Mouse (Mus musculus): ENCODE measurements at regions not wholly inside any gene's neighbourhood (a gene's known extent, or its start where the extent isn't known, plus 50 kb on each side); places are given as distances from the start of the nearest gene placed in this dataset.
A peak's percentile ranks its signal among the peaks of the same experiment; 100 is the strongest.

- Histone ChIP-seq H3K27me3 (ENCODE audit: control insufficient read depth, insufficient read depth, low read length) (no peaks in the 10 kb centered on the region), H3K9me3 (ENCODE audit: control insufficient read depth, low read length) (no peaks in the 10 kb centered on the region), H3K36me3 (ENCODE audit: control insufficient read depth, insufficient read depth, low read length) (no peaks in the 10 kb centered on the region), H3K27ac (ENCODE audit: low read depth, low read length) (no peak overlapping the region), H3K4me3 (ENCODE audit: low read depth, low read length) (no peak overlapping the region), H3K4me1 (ENCODE audit: control insufficient read depth, insufficient read depth, low read length) (no peaks in the 10 kb centered on the region), H3K9ac (ENCODE audit: low read length) (no peak overlapping the region), H3K4me2 (no peak overlapping the region)
- 84% methylated on average over 3 of the region's 3 CpGs for WGBS
- no peak for ATAC-seq (ENCODE audit: low FRiP score)
- no peak for DNase-seq (ENCODE audit: low spot score, missing footprints)
Observed at GRCm38 (mm10) chr9:83707361-83707760, 98.7 kb downstream of the Elovl4 start.

GRCm38 (mm10) chr9:83706071-83706470, 100.0 kb downstream of the Elovl4 start:
- no peak overlapping the region for H3K4me2 ChIP-seq
- H3K4me1 ChIP-seq (ENCODE audit: control insufficient read depth, insufficient read depth, low read length), result no peaks in the 10 kb centered on the region
- no peak overlapping the region for H3K9ac ChIP-seq (ENCODE audit: low read length)
- H3K36me3 ChIP-seq (ENCODE audit: control insufficient read depth, insufficient read depth, low read length), result no peaks in the 10 kb centered on the region
- no peak for DNase-seq (ENCODE audit: low spot score, missing footprints)
- H3K27me3 ChIP-seq (ENCODE audit: control insufficient read depth, insufficient read depth, low read length), result no peaks in the 10 kb centered on the region
- ATAC-seq (ENCODE audit: low FRiP score), result no peak
- 92% methylated on average over 6 of the region's 6 CpGs for WGBS
- no peak overlapping the region for H3K27ac ChIP-seq (ENCODE audit: low read depth, low read length)
- no peak overlapping the region for H3K4me3 ChIP-seq (ENCODE audit: low read depth, low read length)
- no peaks in the 10 kb centered on the region for H3K9me3 ChIP-seq (ENCODE audit: control insufficient read depth, low read length)

DNA sequence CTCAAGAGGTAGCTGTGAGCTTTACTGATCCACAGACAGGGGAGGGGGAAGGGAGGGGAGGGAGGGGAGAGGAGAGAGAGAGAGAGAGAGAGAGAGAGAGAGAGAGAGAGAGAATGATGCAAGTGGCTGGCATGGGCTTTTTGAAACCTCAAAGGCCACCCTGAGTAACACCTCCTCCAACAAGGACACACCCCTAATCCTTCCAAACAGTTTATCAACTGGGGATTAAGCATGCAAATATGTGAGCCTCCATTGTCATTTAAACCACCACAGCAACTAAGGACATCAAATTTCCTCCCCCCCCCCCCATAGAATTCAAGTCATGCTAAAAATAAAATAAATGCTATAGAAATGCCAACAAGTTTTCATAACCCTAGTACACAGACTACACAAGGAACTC, 101.9 kb downstream of the Elovl4 start:
- ATAC-seq (ENCODE audit: low FRiP score) (no peak), DNase-seq (ENCODE audit: low spot score, missing footprints) (no peak)
- Histone ChIP-seq H3K27me3 (ENCODE audit: control insufficient read depth, insufficient read depth, low read length) (no peaks in the 10 kb centered on the region), H3K4me2 (no peak overlapping the region), H3K4me1 (ENCODE audit: control insufficient read depth, insufficient read depth, low read length) (no peaks in the 10 kb centered on the region), H3K9ac (ENCODE audit: low read length) (no peak overlapping the region), H3K9me3 (ENCODE audit: control insufficient read depth, low read length) (no peaks in the 10 kb centered on the region), H3K27ac (ENCODE audit: low read depth, low read length) (no peak overlapping the region), H3K36me3 (ENCODE audit: control insufficient read depth, insufficient read depth, low read length) (no peaks in the 10 kb centered on the region), H3K4me3 (ENCODE audit: low read depth, low read length) (no peak overlapping the region)

- H3K27me3 ChIP-seq (ENCODE audit: control insufficient read depth, insufficient read depth, low read length), result no peaks in the 10 kb centered on the region
- no peaks in the 10 kb centered on the region for H3K4me1 ChIP-seq (ENCODE audit: control insufficient read depth, insufficient read depth, low read length)
- 89% methylated on average over 7 of the region's 7 CpGs for WGBS
- no peak overlapping the region for H3K27ac ChIP-seq (ENCODE audit: low read depth, low read length)
- DNase-seq (ENCODE audit: low spot score, missing footprints) (no peak), ATAC-seq (ENCODE audit: low FRiP score) (no peak)
- H3K4me3 ChIP-seq (ENCODE audit: low read depth, low read length), result no peak overlapping the region
- H3K36me3 ChIP-seq (ENCODE audit: control insufficient read depth, insufficient read depth, low read length), result no peaks in the 10 kb centered on the region
- no peak overlapping the region for H3K9ac ChIP-seq (ENCODE audit: low read length)
- H3K9me3 ChIP-seq (ENCODE audit: control insufficient read depth, low read length), result no peaks in the 10 kb centered on the region
- no peak overlapping the region for H3K4me2 ChIP-seq
Observed at GRCm38 (mm10) chr9:83700916-83701315, 105.2 kb downstream of the Elovl4 start.

DNA sequence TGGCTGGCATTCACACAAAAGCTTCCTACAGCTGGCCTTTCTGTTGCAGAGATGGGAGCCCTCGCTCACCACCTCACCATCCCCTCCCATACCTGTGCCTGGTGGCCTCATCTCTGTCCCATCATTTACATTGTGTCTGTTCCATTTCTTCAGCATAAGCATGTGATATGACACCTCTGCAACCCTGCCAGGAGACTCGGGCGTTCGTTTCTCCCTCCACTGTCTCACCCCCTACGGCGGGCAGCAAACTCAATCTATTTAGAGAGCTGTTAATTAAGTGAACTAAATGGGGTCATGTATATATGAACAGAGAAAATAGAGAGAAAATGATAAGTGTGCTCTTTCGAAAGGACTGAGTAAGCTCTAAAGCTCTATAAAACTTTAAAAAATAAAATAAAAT, 106.0 kb downstream of the Elovl4 start:
- 90% methylated on average over 7 of the region's 7 CpGs for WGBS
- no peak for DNase-seq (ENCODE audit: low spot score, missing footprints)

GRCm38 (mm10) chr9:83691332-83692198, 114.5 kb downstream of the Elovl4 start:
- H3K9ac ChIP-seq (ENCODE audit: low read length), result 0 out of 2 replicates have a peak overlapping the region, but pooled peaks have one; percentile 21
- ATAC-seq (ENCODE audit: low FRiP score), result peak; percentile 92

More for the DNA sequence above, 106.0 kb downstream of the Elovl4 start:
- no peaks in the 10 kb centered on the region for H3K36me3 ChIP-seq (ENCODE audit: control insufficient read depth, insufficient read depth, low read length)
- H3K4me3 ChIP-seq (ENCODE audit: low read depth, low read length), result no peak overlapping the region
- no peaks in the 10 kb centered on the region for H3K27me3 ChIP-seq (ENCODE audit: control insufficient read depth, insufficient read depth, low read length)
- no peak overlapping the region for H3K27ac ChIP-seq (ENCODE audit: low read depth, low read length)
- no peak for ATAC-seq (ENCODE audit: low FRiP score)
- no peaks in the 10 kb centered on the region for H3K4me1 ChIP-seq (ENCODE audit: control insufficient read depth, insufficient read depth, low read length)
- no peak overlapping the region for H3K4me2 ChIP-seq
- H3K9ac ChIP-seq (ENCODE audit: low read length), result no peak overlapping the region
- H3K9me3 ChIP-seq (ENCODE audit: control insufficient read depth, low read length), result no peaks in the 10 kb centered on the region

More at GRCm38 (mm10) chr9:83691332-83692198, 114.5 kb downstream of the Elovl4 start:
- DNase-seq (ENCODE audit: low spot score, missing footprints), result peak; percentile 98
- no peak overlapping the region for H3K27ac ChIP-seq (ENCODE audit: low read depth, low read length)
- WGBS, result 20% methylated on average over 24 of the region's 24 CpGs
- no peaks in the 10 kb centered on the region for H3K27me3 ChIP-seq (ENCODE audit: control insufficient read depth, insufficient read depth, low read length)
- H3K4me1 ChIP-seq (ENCODE audit: control insufficient read depth, insufficient read depth, low read length), result no peaks in the 10 kb centered on the region
- no peaks in the 10 kb centered on the region for H3K36me3 ChIP-seq (ENCODE audit: control insufficient read depth, insufficient read depth, low read length)
- H3K4me2 ChIP-seq, result peak overlapping the region; percentile 33; the same call in 1 of the 2 replicates
- no peaks in the 10 kb centered on the region for H3K9me3 ChIP-seq (ENCODE audit: control insufficient read depth, low read length)
- H3K4me3 ChIP-seq (ENCODE audit: low read depth, low read length), result peak overlapping the region; percentile 17; the same call in 1 of the 2 replicates
